Mouse (Mus musculus): ENCODE data around the gene Cfap54. TPM values are rescaled to one million over a fixed set of nuclear protein-coding genes. Genes with fewer than 3 reads are reported as not detected.

Gene Cfap54
- total RNA-seq, 2 experiments from 2014 or later: 0.54 to 1.1 TPM

GRCm38 (mm10) chr10:93097439-93097838, 16.0 kb upstream of the Cfap54 start:
- no peak for DNase-seq

- DNase-seq: no peak
These were observed 14.4 kb upstream of the Cfap54 start for GRCm38 (mm10) chr10:93095827-93096226.

- no peak for DNase-seq
These were observed 13.7 kb upstream of the Cfap54 start for GRCm38 (mm10) chr10:93094957-93095580.

- DNase-seq: no peak
These were observed 10.5 kb upstream of the Cfap54 start for GRCm38 (mm10) chr10:93091928-93092327.

GRCm38 (mm10) chr10:93090241-93090640, 8.8 kb upstream of the Cfap54 start:
- DNase-seq: no peak

GRCm38 (mm10) chr10:93088396-93089048, 7.1 kb upstream of the Cfap54 start:
- DNase-seq: no peak

- DNase-seq: no peak
These were observed 6.1 kb upstream of the Cfap54 start for GRCm38 (mm10) chr10:93087504-93087903.

- no peak for DNase-seq
These were observed 2.5 kb upstream of the Cfap54 start for GRCm38 (mm10) chr10:93083963-93084340.

- no peak for DNase-seq
These were observed 2.0 kb upstream of the Cfap54 start for GRCm38 (mm10) chr10:93083198-93083962.

GRCm38 (mm10) chr10:93079486-93079885, 1.9 kb downstream of the Cfap54 start:
- no peak for DNase-seq

GRCm38 (mm10) chr10:93077935-93078479, 3.4 kb downstream of the Cfap54 start:
- DNase-seq: no peak

- no peak for DNase-seq
These were observed 5.0 kb downstream of the Cfap54 start for GRCm38 (mm10) chr10:93076376-93076775.

GRCm38 (mm10) chr10:93075856-93076255, 5.6 kb downstream of the Cfap54 start:
- DNase-seq: no peak

- DNase-seq: no peak
These were observed 8.6 kb downstream of the Cfap54 start for GRCm38 (mm10) chr10:93072769-93073168.

- no peak for DNase-seq
These were observed 9.7 kb downstream of the Cfap54 start for GRCm38 (mm10) chr10:93071753-93072152.

GRCm38 (mm10) chr10:93070121-93070898, 11.1 kb downstream of the Cfap54 start:
- peak; percentile 19 for DNase-seq

- DNase-seq: no peak
These were observed 11.7 kb downstream of the Cfap54 start for GRCm38 (mm10) chr10:93069721-93070120.

GRCm38 (mm10) chr10:93069041-93069679, 12.3 kb downstream of the Cfap54 start:
- DNase-seq: no peak

GRCm38 (mm10) chr10:93064973-93065372, 16.4 kb downstream of the Cfap54 start:
- no peak for DNase-seq

GRCm38 (mm10) chr10:93063576-93063975, 17.8 kb downstream of the Cfap54 start:
- DNase-seq: no peak

- no peak for DNase-seq
These were observed 19.0 kb downstream of the Cfap54 start for GRCm38 (mm10) chr10:93062395-93062794.

- no peak for DNase-seq
These were observed 27.6 kb downstream of the Cfap54 start for GRCm38 (mm10) chr10:93053867-93054266.

All from gastrocnemius, postnatal 10 days (tissue).